8 mouse cellular contexts compared by ENCODE assay signal in the genomic region with DNA sequence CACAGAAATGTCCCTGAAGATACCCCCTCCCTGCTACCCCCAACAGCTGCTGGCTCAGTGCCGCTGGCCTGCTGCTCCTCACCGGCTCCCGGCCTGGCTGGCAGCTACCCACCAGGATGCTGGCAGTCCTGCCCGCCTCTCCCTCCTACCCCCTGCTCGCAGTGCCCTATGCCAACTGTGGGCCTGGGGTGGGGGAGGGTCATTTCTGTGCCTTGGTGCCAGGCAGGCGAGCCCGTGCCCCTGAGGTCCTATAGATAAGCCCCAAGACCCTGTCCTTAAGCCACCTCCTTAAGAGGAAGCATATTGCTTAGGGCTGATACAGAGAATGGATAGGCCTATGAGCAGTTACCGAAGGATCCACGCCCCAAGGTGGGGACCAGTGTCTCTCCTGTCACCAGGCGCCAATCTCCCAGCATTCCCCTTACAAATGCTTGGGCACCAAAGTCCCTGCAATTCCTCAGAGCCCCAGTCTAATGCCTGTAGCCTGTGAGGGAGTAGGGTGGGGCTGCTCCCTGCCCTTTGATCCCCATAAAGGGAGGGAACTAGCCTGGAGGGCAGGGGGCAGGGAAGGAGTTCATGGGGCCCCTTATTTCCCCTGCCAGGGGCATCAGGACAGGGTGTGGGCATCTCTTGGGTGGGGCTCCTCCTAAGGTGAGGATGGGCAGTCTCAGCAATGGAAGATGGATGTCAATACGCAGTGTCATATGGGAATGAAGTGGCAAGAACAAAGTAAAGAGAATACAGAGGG. TPM values are rescaled to one million over a fixed set of nuclear protein-coding genes. Genes with fewer than 3 reads are reported as not detected.
DNase-seq lines count a peak whose midpoint lies in the region; ATAC-seq and TF ChIP-seq lines count a peak whose summit lies in the region.

No protein-coding gene starts in this region.

- 72% methylated on average over 11 of the region's 11 CpGs for WGBS in spleen, adult 2 months
- 58% methylated on average over 11 of the region's 11 CpGs for WGBS in embryonic facial prominence, embryonic 15.5 days
- 34% methylated on average over 11 of the region's 11 CpGs for WGBS in intestine, postnatal 0 days
- WGBS in midbrain, embryonic 14.5 days, result 75% methylated on average over 11 of the region's 11 CpGs

- peak overlapping the region; percentile 27 for H3K4me2 ChIP-seq in embryonic facial prominence, embryonic 15.5 days (replicated peaks)
- H3K4me2 ChIP-seq in intestine, postnatal 0 days (replicated peaks; ENCODE audit: low read depth), result peak overlapping the region; percentile 85
- no peak overlapping the region for H3K4me2 ChIP-seq in midbrain, embryonic 14.5 days (ENCODE audit: low read length)

- peak; percentile 98 for DNase-seq in heart, adult 11 months
- no peak for DNase-seq in heart, postnatal 25 days (ENCODE audit: low spot score)
- DNase-seq in spleen, adult 2 months (ENCODE audit: low read depth in 1 of 2, low spot score in 2 of 2), result no peak
- no peak for DNase-seq in spleen, postnatal 36 days (ENCODE audit: low spot score in 2 of 2)
- peak; percentile 24 for DNase-seq in midbrain, embryonic 14.5 days

- peak overlapping the region; percentile 49; the same call in 1 of the 2 replicates for H3K4me3 ChIP-seq in spleen, adult 2 months (ENCODE audit: extremely low read depth, insufficient read depth, insufficient read length)
- no peak overlapping the region for H3K4me3 ChIP-seq in embryonic facial prominence, embryonic 15.5 days (replicated peaks)
- peak overlapping the region; percentile 26 for H3K4me3 ChIP-seq in intestine, postnatal 0 days (ENCODE audit: low read depth, low read length)
- H3K4me3 ChIP-seq in midbrain, embryonic 14.5 days (replicated peaks; ENCODE audit: low read depth, low read length), result no peak overlapping the region

- H3K36me3 ChIP-seq in spleen, adult 2 months (ENCODE audit: control insufficient read depth, insufficient read depth, low read length), result no peaks in the 10 kb centered on the region
- H3K36me3 ChIP-seq in embryonic facial prominence, embryonic 15.5 days, result no peaks in the 10 kb centered on the region
- peaks cover 11% of the 10 kb centered on the region; the same call in 1 of the 2 replicates for H3K36me3 ChIP-seq in intestine, postnatal 0 days (ENCODE audit: control insufficient read depth, insufficient read depth)
- H3K36me3 ChIP-seq in midbrain, embryonic 14.5 days (ENCODE audit: control insufficient read depth, insufficient read depth, low read length), result no peaks in the 10 kb centered on the region

- no peak for TF ChIP-seq POLR2A in spleen, adult 2 months (IDR thresholded peaks at IDR 0.05; ENCODE audit: low read depth, low read length)

- no peak for ATAC-seq in embryonic facial prominence, embryonic 15.5 days (ENCODE audit: insufficient number of reproducible peaks, low FRiP score, low TSS enrichment, low read depth)
- peak; percentile 85 for ATAC-seq in intestine, postnatal 0 days
- ATAC-seq in midbrain, embryonic 14.5 days (ENCODE audit: low FRiP score, low TSS enrichment), result no peak
- no peak for ATAC-seq in monocyte, adult 5-6 weeks (replicated peaks; ENCODE audit: insufficient number of reproducible peaks, low FRiP score, low TSS enrichment, poor library complexity, severe bottlenecking)

- H3K27ac ChIP-seq in spleen, adult 2 months (ENCODE audit: insufficient read depth, low read length), result peak overlapping the region; percentile 84
- peak overlapping the region; percentile 58 for H3K27ac ChIP-seq in embryonic facial prominence, embryonic 15.5 days (replicated peaks)
- H3K27ac ChIP-seq in intestine, postnatal 0 days (ENCODE audit: low read depth, low read length), result peak overlapping the region; percentile 97
- H3K27ac ChIP-seq in midbrain, embryonic 14.5 days (replicated peaks; ENCODE audit: low read depth, low read length), result no peak overlapping the region

- peaks cover 50% of the 10 kb centered on the region for H3K4me1 ChIP-seq in spleen, adult 2 months (ENCODE audit: control insufficient read depth, insufficient read depth, insufficient read length)
- peaks cover 81% of the 10 kb centered on the region for H3K4me1 ChIP-seq in embryonic facial prominence, embryonic 15.5 days
- H3K4me1 ChIP-seq in intestine, postnatal 0 days (replicated peaks; ENCODE audit: control insufficient read depth, insufficient read depth, low read length), result peaks cover 6% of the 10 kb centered on the region; the same call in 1 of the 2 replicates
- peaks cover 24% of the 10 kb centered on the region for H3K4me1 ChIP-seq in midbrain, embryonic 14.5 days (ENCODE audit: control insufficient read depth, insufficient read depth, low read length)

- intact Hi-C loops in heart, postnatal 25 days (cut with DNase I), result no loop called here

- no peak for TF ChIP-seq CTCF in spleen, adult 2 months (IDR thresholded peaks at IDR 0.05; ENCODE audit: extremely low read depth, insufficient read depth, insufficient read length, insufficient replicate concordance)
- TF ChIP-seq CTCF in intestine, postnatal 0 days (IDR thresholded peaks at IDR 0.05; ENCODE audit: low read depth), result no peak

- no peaks in the 10 kb centered on the region for H3K9me3 ChIP-seq in embryonic facial prominence, embryonic 15.5 days (replicated peaks)
- no peaks in the 10 kb centered on the region for H3K9me3 ChIP-seq in intestine, postnatal 0 days (ENCODE audit: control insufficient read depth)
- no peaks in the 10 kb centered on the region for H3K9me3 ChIP-seq in midbrain, embryonic 14.5 days (ENCODE audit: control insufficient read depth, low read length)

- no peak overlapping the region for H3K9ac ChIP-seq in embryonic facial prominence, embryonic 15.5 days
- peak overlapping the region; percentile 40; the same call in 1 of the 2 replicates for H3K9ac ChIP-seq in intestine, postnatal 0 days (ENCODE audit: low read depth, low read length)
- H3K9ac ChIP-seq in midbrain, embryonic 14.5 days (replicated peaks; ENCODE audit: low read length), result no peak overlapping the region

- H3K27me3 ChIP-seq in spleen, adult 2 months (ENCODE audit: control insufficient read depth, insufficient read depth, low read length), result no peaks in the 10 kb centered on the region
- H3K27me3 ChIP-seq in embryonic facial prominence, embryonic 15.5 days, result no peaks in the 10 kb centered on the region
- H3K27me3 ChIP-seq in intestine, postnatal 0 days (replicated peaks; ENCODE audit: control insufficient read depth, insufficient read depth, low read length), result no peaks in the 10 kb centered on the region
- H3K27me3 ChIP-seq in midbrain, embryonic 14.5 days (ENCODE audit: control insufficient read depth, insufficient read depth, low read length), result no peaks in the 10 kb centered on the region

RNA-seq across cellular contexts. Expression of gene Zbtb7b, which starts 6.3 kb away (rescaled TPM):
- total RNA-seq in heart, postnatal 25 days (2021), result 10 to 100 TPM; 20.6 to 25.1 TPM
- polyA plus RNA-seq in spleen, adult 2 months (2012; rRNA removed), result 54.5 and 58.4 TPM in 2 replicates
- polyA plus RNA-seq in embryonic facial prominence, embryonic 15.5 days (2015; fragmentation: Nextera tagmentation; extraction: Ambion mirVana), result 8.2 and 9.0 TPM in 2 replicates
- 14.3 and 20.8 TPM in 2 replicates for polyA plus RNA-seq in intestine, postnatal 0 days (2015; fragmentation: Nextera tagmentation; extraction: Ambion mirVana)
- polyA plus RNA-seq in midbrain, embryonic 14.5 days (2014; fragmentation: Nextera tagmentation; extraction: Ambion mirVana), result 0.42 and 0.47 TPM in 2 replicates
- 49.4 to 76.6 TPM (median 51.2 TPM) in 3 replicates for total RNA-seq in monocyte, adult 5-6 weeks (2017)

RNA-seq across cellular contexts. Expression of gene Lenep, which starts 14.3 kb away (rescaled TPM):
- total RNA-seq in heart, postnatal 25 days (2021), result under 1 TPM; 0.23 to 0.59 TPM
- polyA plus RNA-seq in spleen, adult 2 months (2012; rRNA removed), result 1.5 and 1.9 TPM in 2 replicates
- polyA plus RNA-seq in embryonic facial prominence, embryonic 15.5 days (2015; fragmentation: Nextera tagmentation; extraction: Ambion mirVana), result 0.25 and 0.91 TPM in 2 replicates
- not detected in 2 replicates for polyA plus RNA-seq in intestine, postnatal 0 days (2015; fragmentation: Nextera tagmentation; extraction: Ambion mirVana)
- polyA plus RNA-seq in midbrain, embryonic 14.5 days (2014; fragmentation: Nextera tagmentation; extraction: Ambion mirVana), result 0.53 TPM in 1 of 2 replicates, not detected in the other
- 1.4 TPM in 1 of 3 replicates, not detected in the others for total RNA-seq in monocyte, adult 5-6 weeks (2017)

RNA-seq across cellular contexts. Expression of gene Dcst1, which starts 23.3 kb away (rescaled TPM):
- not detected for total RNA-seq in heart, postnatal 25 days (2021)
- 0.29 and 0.42 TPM in 2 replicates for polyA plus RNA-seq in spleen, adult 2 months (2012; rRNA removed)
- polyA plus RNA-seq in embryonic facial prominence, embryonic 15.5 days (2015; fragmentation: Nextera tagmentation; extraction: Ambion mirVana), result 0.46 and 0.64 TPM in 2 replicates
- 23.5 and 26.7 TPM in 2 replicates for polyA plus RNA-seq in intestine, postnatal 0 days (2015; fragmentation: Nextera tagmentation; extraction: Ambion mirVana)
- 0.54 and 0.55 TPM in 2 replicates for polyA plus RNA-seq in midbrain, embryonic 14.5 days (2014; fragmentation: Nextera tagmentation; extraction: Ambion mirVana)
- total RNA-seq in monocyte, adult 5-6 weeks (2017), result not detected in 3 replicates

RNA-seq across cellular contexts. Expression of gene Flad1, which starts 23.4 kb away (rescaled TPM):
- total RNA-seq in heart, postnatal 25 days (2021), result 10 to 100 TPM; 57.5 to 60.8 TPM
- polyA plus RNA-seq in spleen, adult 2 months (2012; rRNA removed), result 39.1 and 43.9 TPM in 2 replicates
- 28.5 and 34.6 TPM in 2 replicates for polyA plus RNA-seq in embryonic facial prominence, embryonic 15.5 days (2015; fragmentation: Nextera tagmentation; extraction: Ambion mirVana)
- 29.2 and 32.1 TPM in 2 replicates for polyA plus RNA-seq in intestine, postnatal 0 days (2015; fragmentation: Nextera tagmentation; extraction: Ambion mirVana)
- 34.8 and 34.9 TPM in 2 replicates for polyA plus RNA-seq in midbrain, embryonic 14.5 days (2014; fragmentation: Nextera tagmentation; extraction: Ambion mirVana)
- 16.5 to 22.8 TPM (median 22.4 TPM) in 3 replicates for total RNA-seq in monocyte, adult 5-6 weeks (2017)

RNA-seq across cellular contexts. Expression of gene Dcst2, which starts 26.5 kb away (rescaled TPM):
- not detected for total RNA-seq in heart, postnatal 25 days (2021)
- 0.15 and 0.43 TPM in 2 replicates for polyA plus RNA-seq in spleen, adult 2 months (2012; rRNA removed)
- 0.13 and 0.21 TPM in 2 replicates for polyA plus RNA-seq in embryonic facial prominence, embryonic 15.5 days (2015; fragmentation: Nextera tagmentation; extraction: Ambion mirVana)
- 10.0 and 11.5 TPM in 2 replicates for polyA plus RNA-seq in intestine, postnatal 0 days (2015; fragmentation: Nextera tagmentation; extraction: Ambion mirVana)
- polyA plus RNA-seq in midbrain, embryonic 14.5 days (2014; fragmentation: Nextera tagmentation; extraction: Ambion mirVana), result 0.14 and 0.36 TPM in 2 replicates
- total RNA-seq in monocyte, adult 5-6 weeks (2017), result not detected in 3 replicates

Comparison
In these comparisons a context has a peak if more than half of its experiments do, and no peak if none do; other contexts are left out.
1. DNase-seq: peak in heart, adult 11 months (single experiment) and midbrain, embryonic 14.5 days (single experiment); none in heart, postnatal 25 days (single experiment), spleen, adult 2 months (0 of 2) and spleen, postnatal 36 days (0 of 2).
2. H3K4me3 ChIP-seq: peak in spleen, adult 2 months (single experiment) and intestine, postnatal 0 days (single experiment); none in embryonic facial prominence, embryonic 15.5 days (single experiment) and midbrain, embryonic 14.5 days (single experiment).
3. RNA of gene Dcst1, which starts 23.3 kb away (polyA plus RNA-seq): 23.5 to 26.7 TPM in intestine, postnatal 0 days; 0.46 to 0.64 TPM in embryonic facial prominence, embryonic 15.5 days, 0.54 to 0.55 TPM in midbrain, embryonic 14.5 days and 0.29 to 0.42 TPM in spleen, adult 2 months; every median in the first group is over 10 times any median in the second.